18 mouse cellular contexts compared by ENCODE assay signal in the genomic region with DNA sequence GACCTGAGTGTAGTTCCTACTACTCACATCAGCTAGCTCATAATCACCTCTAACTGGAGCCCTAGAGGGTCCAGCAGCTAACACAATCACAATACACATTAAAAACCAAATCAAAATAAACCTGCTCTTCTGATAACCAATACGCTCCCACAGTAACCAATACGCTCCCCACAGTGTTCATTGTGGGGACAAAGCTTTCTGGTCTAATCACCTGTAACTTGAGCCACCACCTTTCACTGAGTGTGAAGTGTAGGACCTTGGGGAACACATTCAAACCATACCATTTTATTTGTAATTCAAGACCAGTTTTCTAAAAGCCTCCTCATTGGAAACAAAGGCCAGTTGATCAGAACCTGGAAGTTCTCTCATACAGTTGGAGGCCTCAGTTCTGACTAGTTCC.
"Had no signal": no experiment of that assay in that cellular context is flagged by ENCODE, and none has a peak within 500 bp of the region (broad histone marks: within the 10 kb centered on the region; RNA-seq: fewer than 3 reads in every experiment).

No protein-coding gene starts in this region.

- H3K27ac ChIP-seq: lung, embryonic 15.5 days; macrophage; midbrain, embryonic 13.5 days; midbrain, embryonic 15.5 days; neural tube, embryonic 12.5 days; stomach, embryonic 15.5 days; stomach, postnatal 0 days had no signal

- H3K27me3 ChIP-seq: lung, embryonic 15.5 days; megakaryocyte, embryonic 14.5 days; midbrain, embryonic 13.5 days; midbrain, embryonic 15.5 days; neural tube, embryonic 12.5 days; stomach, embryonic 15.5 days had no signal

- ATAC-seq: liver, postnatal 0 days; lung, postnatal 0 days; midbrain, embryonic 13.5 days; midbrain, embryonic 15.5 days had no signal

- H3K4me1 ChIP-seq: megakaryocyte, embryonic 14.5 days; midbrain, embryonic 13.5 days; midbrain, embryonic 15.5 days; neural tube, embryonic 12.5 days; stomach, embryonic 15.5 days had no signal

- H3K36me3 ChIP-seq: lung, embryonic 15.5 days; midbrain, embryonic 13.5 days; midbrain, embryonic 15.5 days; neural tube, embryonic 12.5 days; stomach, embryonic 15.5 days had no signal

- H3K4me2 ChIP-seq: lung, embryonic 15.5 days; midbrain, embryonic 11.5 days; midbrain, embryonic 13.5 days; midbrain, embryonic 15.5 days; neural tube, embryonic 12.5 days; stomach, embryonic 15.5 days had no signal

- H3K9ac ChIP-seq: liver, postnatal 0 days; lung, embryonic 15.5 days; midbrain, embryonic 13.5 days; midbrain, embryonic 15.5 days; neural tube, embryonic 12.5 days; stomach, embryonic 15.5 days had no signal

- H3K9me3 ChIP-seq: lung, embryonic 15.5 days; megakaryocyte, embryonic 14.5 days; midbrain, embryonic 13.5 days; midbrain, embryonic 15.5 days; neural tube, embryonic 12.5 days; stomach, embryonic 15.5 days had no signal

- H3K4me3 ChIP-seq: lung, embryonic 15.5 days; megakaryocyte, embryonic 14.5 days; midbrain, embryonic 13.5 days; midbrain, embryonic 15.5 days; neural tube, embryonic 12.5 days; stomach, embryonic 15.5 days had no signal

- DNase-seq: liver, postnatal 0 days; lung, adult 2 months; lung, postnatal 14 days; lung, postnatal 36 days; right cerebral cortex, postnatal 14 days; thymus, adult 2 months; thymus, postnatal 25 days; thymus, postnatal 4 days had no signal
